Mouse (Mus musculus): ENCODE results near the gene Fam163b. TPM values are rescaled to one million over a fixed set of nuclear protein-coding genes. Genes with fewer than 3 reads are reported as not detected.

Gene Fam163b
- polyA plus RNA-seq, 1 experiment from 2014 or later: not detected

GRCm38 (mm10) chr2:27097241-27097656 is 45.0 kb downstream of the Fam163b start:
- H3K4me3 ChIP-seq (replicated peaks; ENCODE audit: low read depth, low read length): no peak overlapping the region
- WGBS: 41% methylated on average over 6 of the region's 6 CpGs
- peaks cover 21% of the 10 kb centered on the region for H3K4me1 ChIP-seq (replicated peaks; ENCODE audit: insufficient read depth, low read length)
- no peak for TF ChIP-seq CTCF (IDR thresholded peaks at IDR 0.05; ENCODE audit: low read depth)
- H3K27me3 ChIP-seq (ENCODE audit: insufficient read depth, low read length): no peaks in the 10 kb centered on the region
- no peak for DNase-seq (ENCODE audit: low spot score)
- H3K9ac ChIP-seq (ENCODE audit: low read depth, low read length): 0 out of 2 replicates have a peak overlapping the region, but pooled peaks have one; percentile 13
- H3K36me3 ChIP-seq (ENCODE audit: insufficient read depth, low read length): no peaks in the 10 kb centered on the region
- no peak overlapping the region for H3K27ac ChIP-seq
- ATAC-seq (replicated peaks; ENCODE audit: low FRiP score, low read depth): no peak; the same call in 1 of the 2 replicates
- H3K9me3 ChIP-seq (replicated peaks; ENCODE audit: low read length): no peaks in the 10 kb centered on the region
- no peak overlapping the region for H3K4me2 ChIP-seq (ENCODE audit: low read length)

GRCm38 (mm10) chr2:27096341-27096981 is 45.8 kb downstream of the Fam163b start:
- H3K9me3 ChIP-seq (replicated peaks; ENCODE audit: low read length): no peaks in the 10 kb centered on the region
- no peak overlapping the region for H3K27ac ChIP-seq
- H3K27me3 ChIP-seq (ENCODE audit: insufficient read depth, low read length): no peaks in the 10 kb centered on the region
- H3K36me3 ChIP-seq (ENCODE audit: insufficient read depth, low read length): no peaks in the 10 kb centered on the region
- ATAC-seq (replicated peaks; ENCODE audit: low FRiP score, low read depth) (no peak), DNase-seq (ENCODE audit: low spot score) (no peak)
- no peak for TF ChIP-seq CTCF (IDR thresholded peaks at IDR 0.05; ENCODE audit: low read depth)
- H3K4me1 ChIP-seq (replicated peaks; ENCODE audit: insufficient read depth, low read length): peaks cover 21% of the 10 kb centered on the region
- no peak overlapping the region for H3K4me2 ChIP-seq (ENCODE audit: low read length)
- H3K9ac ChIP-seq (ENCODE audit: low read depth, low read length): no peak overlapping the region
- WGBS: 45% methylated on average over 13 of the region's 13 CpGs
- no peak overlapping the region for H3K4me3 ChIP-seq (replicated peaks; ENCODE audit: low read depth, low read length)

GRCm38 (mm10) chr2:27095178-27095577 is 47.1 kb downstream of the Fam163b start:
- no peaks in the 10 kb centered on the region for H3K36me3 ChIP-seq (ENCODE audit: insufficient read depth, low read length)
- H3K9ac ChIP-seq (ENCODE audit: low read depth, low read length): no peak overlapping the region
- H3K9me3 ChIP-seq (replicated peaks; ENCODE audit: low read length): no peaks in the 10 kb centered on the region
- H3K27ac ChIP-seq: no peak overlapping the region
- DNase-seq (ENCODE audit: low spot score) (no peak), ATAC-seq (replicated peaks; ENCODE audit: low FRiP score, low read depth) (no peak)
- no peak for TF ChIP-seq CTCF (IDR thresholded peaks at IDR 0.05; ENCODE audit: low read depth)
- no peak overlapping the region for H3K4me3 ChIP-seq (replicated peaks; ENCODE audit: low read depth, low read length)
- no peaks in the 10 kb centered on the region for H3K27me3 ChIP-seq (ENCODE audit: insufficient read depth, low read length)
- 86% methylated on average over 7 of the region's 7 CpGs for WGBS
- peaks cover 21% of the 10 kb centered on the region for H3K4me1 ChIP-seq (replicated peaks; ENCODE audit: insufficient read depth, low read length)
- no peak overlapping the region for H3K4me2 ChIP-seq (ENCODE audit: low read length)

GRCm38 (mm10) chr2:27089238-27089637 is 53.1 kb downstream of the Fam163b start:
- WGBS: 42% methylated on average over 1 of the region's 1 CpGs
- H3K4me1 ChIP-seq (replicated peaks; ENCODE audit: insufficient read depth, low read length): no peaks in the 10 kb centered on the region; the same call in 1 of the 2 replicates
- no peak for DNase-seq (ENCODE audit: low spot score)

GRCm38 (mm10) chr2:27088700-27089099 is 53.6 kb downstream of the Fam163b start:
- H3K9ac ChIP-seq (ENCODE audit: low read depth, low read length): no peak overlapping the region
- TF ChIP-seq CTCF (IDR thresholded peaks at IDR 0.05; ENCODE audit: low read depth): no peak
- no peaks in the 10 kb centered on the region for H3K36me3 ChIP-seq (ENCODE audit: insufficient read depth, low read length)
- H3K4me3 ChIP-seq (replicated peaks; ENCODE audit: low read depth, low read length): no peak overlapping the region
- H3K27me3 ChIP-seq (ENCODE audit: insufficient read depth, low read length): no peaks in the 10 kb centered on the region
- H3K9me3 ChIP-seq (replicated peaks; ENCODE audit: low read length): no peaks in the 10 kb centered on the region
- 48% methylated on average over 5 of the region's 5 CpGs for WGBS
- H3K4me2 ChIP-seq (ENCODE audit: low read length): no peak overlapping the region
- peak overlapping the region; percentile 75 for H3K27ac ChIP-seq
- DNase-seq (ENCODE audit: low spot score) (no peak), ATAC-seq (replicated peaks; ENCODE audit: low FRiP score, low read depth) (no peak)
- no peaks in the 10 kb centered on the region; the same call in 1 of the 2 replicates for H3K4me1 ChIP-seq (replicated peaks; ENCODE audit: insufficient read depth, low read length)

More at GRCm38 (mm10) chr2:27089238-27089637, 53.1 kb downstream of the Fam163b start:
- Histone ChIP-seq H3K27me3 (ENCODE audit: insufficient read depth, low read length) (no peaks in the 10 kb centered on the region), H3K9me3 (replicated peaks; ENCODE audit: low read length) (no peaks in the 10 kb centered on the region), H3K36me3 (ENCODE audit: insufficient read depth, low read length) (no peaks in the 10 kb centered on the region), H3K4me2 (ENCODE audit: low read length) (no peak overlapping the region), H3K4me3 (replicated peaks; ENCODE audit: low read depth, low read length) (no peak overlapping the region), H3K27ac (no peak overlapping the region), H3K9ac (ENCODE audit: low read depth, low read length) (no peak overlapping the region)
- TF ChIP-seq CTCF (IDR thresholded peaks at IDR 0.05; ENCODE audit: low read depth): no peak
- ATAC-seq (replicated peaks; ENCODE audit: low FRiP score, low read depth): no peak

GRCm38 (mm10) chr2:27088071-27088644 is 54.1 kb downstream of the Fam163b start:
- no peaks in the 10 kb centered on the region for H3K27me3 ChIP-seq (ENCODE audit: insufficient read depth, low read length)
- peak; percentile 57; the same call in 1 of the 2 replicates for ATAC-seq (replicated peaks; ENCODE audit: low FRiP score, low read depth)
- H3K27ac ChIP-seq: peak overlapping the region; percentile 75
- no peaks in the 10 kb centered on the region; the same call in 1 of the 2 replicates for H3K4me1 ChIP-seq (replicated peaks; ENCODE audit: insufficient read depth, low read length)
- H3K9ac ChIP-seq (ENCODE audit: low read depth, low read length): no peak overlapping the region
- DNase-seq (ENCODE audit: low spot score): peak; percentile 74
- H3K36me3 ChIP-seq (ENCODE audit: insufficient read depth, low read length): no peaks in the 10 kb centered on the region
- no peak overlapping the region for H3K4me2 ChIP-seq (ENCODE audit: low read length)
- no peaks in the 10 kb centered on the region for H3K9me3 ChIP-seq (replicated peaks; ENCODE audit: low read length)
- 39% methylated on average over 18 of the region's 18 CpGs for WGBS
- TF ChIP-seq CTCF (IDR thresholded peaks at IDR 0.05; ENCODE audit: low read depth): no peak
- no peak overlapping the region for H3K4me3 ChIP-seq (replicated peaks; ENCODE audit: low read depth, low read length)

All from kidney, postnatal 0 days (tissue).